In the genomic region with DNA sequence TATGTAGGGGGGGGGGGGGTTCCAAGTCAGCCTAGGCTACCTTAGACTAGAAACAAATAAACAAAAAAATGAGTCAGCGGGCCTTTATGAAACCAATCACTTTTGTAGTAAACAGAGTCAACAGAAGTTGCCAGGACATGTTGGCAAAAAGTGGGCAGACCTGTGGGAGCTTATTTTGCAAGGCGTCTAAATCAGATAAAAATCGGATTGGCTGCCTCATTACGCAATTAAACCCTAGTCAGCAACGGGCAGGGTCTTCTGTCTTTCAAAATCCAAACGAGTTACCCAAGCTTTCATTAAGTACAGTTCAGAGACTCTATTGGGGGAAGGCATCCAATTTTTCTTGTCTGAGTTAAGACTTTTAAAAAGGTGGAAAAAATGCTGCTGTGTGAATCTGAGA, we compare ENCODE assay signal across 11 mouse cellular contexts.
A peak's percentile ranks its signal among the peaks of the same experiment; 100 is the strongest.
DNase-seq lines count a peak whose midpoint lies in the region; ATAC-seq lines count a peak whose summit lies in the region.
"Had no signal": no experiment of that assay in that cellular context is flagged by ENCODE, and none has a peak within 500 bp of the region (broad histone marks: within the 10 kb centered on the region; RNA-seq: fewer than 3 reads in every experiment).

No protein-coding gene starts in this region.

- no peak for DNase-seq in heart, embryonic 10.5 days (ENCODE audit: low spot score)
- no peak for DNase-seq in midbrain, embryonic 14.5 days
- DNase-seq in cerebellum, postnatal 14 days: no peak
- DNase-seq: cerebellum, adult 11 months; heart, postnatal 36 days; right cerebral cortex, postnatal 4 days had no signal

- H3K9ac ChIP-seq in heart, embryonic 11.5 days (ENCODE audit: low read depth, low read length): no peak overlapping the region
- H3K9ac ChIP-seq in midbrain, embryonic 12.5 days (replicated peaks): no peak overlapping the region
- H3K9ac ChIP-seq in midbrain, embryonic 14.5 days (replicated peaks; ENCODE audit: low read length): no peak overlapping the region
- H3K9ac ChIP-seq in embryonic facial prominence, embryonic 15.5 days: no peak overlapping the region

- peak overlapping the region; percentile 52; the same call in 1 of the 2 replicates for H3K27ac ChIP-seq in heart, embryonic 10.5 days
- H3K27ac ChIP-seq in heart, embryonic 11.5 days (ENCODE audit: low read depth, low read length): no peak overlapping the region
- H3K27ac ChIP-seq in midbrain, embryonic 12.5 days (replicated peaks): 0 out of 2 replicates have a peak overlapping the region, but pooled peaks have one; percentile 10
- H3K27ac ChIP-seq in midbrain, embryonic 14.5 days (replicated peaks; ENCODE audit: low read depth, low read length): no peak overlapping the region
- peak overlapping the region; percentile 68 for H3K27ac ChIP-seq in embryonic facial prominence, embryonic 15.5 days (replicated peaks)

- H3K9me3 ChIP-seq in heart, embryonic 10.5 days: no peaks in the 10 kb centered on the region
- H3K9me3 ChIP-seq in heart, embryonic 11.5 days (replicated peaks; ENCODE audit: control insufficient read depth, low read length): no peaks in the 10 kb centered on the region
- no peaks in the 10 kb centered on the region for H3K9me3 ChIP-seq in midbrain, embryonic 12.5 days
- H3K9me3 ChIP-seq in midbrain, embryonic 14.5 days (ENCODE audit: control insufficient read depth, low read length): no peaks in the 10 kb centered on the region
- H3K9me3 ChIP-seq in embryonic facial prominence, embryonic 15.5 days (replicated peaks): no peaks in the 10 kb centered on the region

- WGBS in heart, embryonic 10.5 days: 81% methylated on average over 6 of the region's 6 CpGs
- 71% methylated on average over 6 of the region's 6 CpGs for WGBS in heart, embryonic 11.5 days (ENCODE audit: insufficient replicate concordance)
- 69% methylated on average over 6 of the region's 6 CpGs for WGBS in midbrain, embryonic 12.5 days
- WGBS in midbrain, embryonic 14.5 days: 66% methylated on average over 6 of the region's 6 CpGs
- 46% methylated on average over 6 of the region's 6 CpGs for WGBS in embryonic facial prominence, embryonic 15.5 days

- no peak for ATAC-seq in heart, embryonic 11.5 days (replicated peaks; ENCODE audit: insufficient number of reproducible peaks, low FRiP score, low TSS enrichment)
- no peak for ATAC-seq in midbrain, embryonic 12.5 days (ENCODE audit: low FRiP score, low read depth)
- no peak for ATAC-seq in midbrain, embryonic 14.5 days (ENCODE audit: low FRiP score, low TSS enrichment)
- ATAC-seq in embryonic facial prominence, embryonic 15.5 days (ENCODE audit: insufficient number of reproducible peaks, low FRiP score, low TSS enrichment, low read depth): no peak
- ATAC-seq in megakaryocyte progenitor cell, adult 5-6 weeks (replicated peaks; ENCODE audit: poor library complexity): peak; percentile 60
- ATAC-seq: inflammation-experienced regulatory T-cells, adult 6 months had no signal

- no peak overlapping the region for H3K4me3 ChIP-seq in heart, embryonic 10.5 days
- no peak overlapping the region for H3K4me3 ChIP-seq in heart, embryonic 11.5 days (ENCODE audit: low read depth, low read length)
- H3K4me3 ChIP-seq in midbrain, embryonic 12.5 days: no peak overlapping the region
- no peak overlapping the region for H3K4me3 ChIP-seq in midbrain, embryonic 14.5 days (replicated peaks; ENCODE audit: low read depth, low read length)
- no peak overlapping the region for H3K4me3 ChIP-seq in embryonic facial prominence, embryonic 15.5 days (replicated peaks)

- peaks cover 53% of the 10 kb centered on the region for H3K4me1 ChIP-seq in heart, embryonic 10.5 days
- peaks cover 15% of the 10 kb centered on the region for H3K4me1 ChIP-seq in heart, embryonic 11.5 days (ENCODE audit: control insufficient read depth, insufficient read depth, low read length)
- peaks cover 84% of the 10 kb centered on the region for H3K4me1 ChIP-seq in midbrain, embryonic 12.5 days
- H3K4me1 ChIP-seq in midbrain, embryonic 14.5 days (ENCODE audit: control insufficient read depth, insufficient read depth, low read length): peaks cover 66% of the 10 kb centered on the region
- peaks cover 88% of the 10 kb centered on the region for H3K4me1 ChIP-seq in embryonic facial prominence, embryonic 15.5 days

- no peaks in the 10 kb centered on the region for H3K27me3 ChIP-seq in heart, embryonic 10.5 days (ENCODE audit: insufficient read depth, poor library complexity, severe bottlenecking)
- H3K27me3 ChIP-seq in heart, embryonic 11.5 days (ENCODE audit: control insufficient read depth, insufficient read depth, low read length): no peaks in the 10 kb centered on the region
- H3K27me3 ChIP-seq in midbrain, embryonic 12.5 days: no peaks in the 10 kb centered on the region
- H3K27me3 ChIP-seq in midbrain, embryonic 14.5 days (ENCODE audit: control insufficient read depth, insufficient read depth, low read length): no peaks in the 10 kb centered on the region
- H3K27me3 ChIP-seq in embryonic facial prominence, embryonic 15.5 days: no peaks in the 10 kb centered on the region

- no peaks in the 10 kb centered on the region for H3K36me3 ChIP-seq in heart, embryonic 10.5 days
- 0 out of 2 replicates have a peak, but pooled peaks cover 2% of the 10 kb centered on the region for H3K36me3 ChIP-seq in heart, embryonic 11.5 days (ENCODE audit: control insufficient read depth, insufficient read depth, low read length)
- H3K36me3 ChIP-seq in midbrain, embryonic 12.5 days: no peaks in the 10 kb centered on the region
- H3K36me3 ChIP-seq in midbrain, embryonic 14.5 days (ENCODE audit: control insufficient read depth, insufficient read depth, low read length): no peaks in the 10 kb centered on the region
- H3K36me3 ChIP-seq in embryonic facial prominence, embryonic 15.5 days: no peaks in the 10 kb centered on the region

- H3K4me2 ChIP-seq in heart, embryonic 11.5 days: no peak overlapping the region
- H3K4me2 ChIP-seq in midbrain, embryonic 12.5 days (replicated peaks): no peak overlapping the region
- no peak overlapping the region for H3K4me2 ChIP-seq in midbrain, embryonic 14.5 days (ENCODE audit: low read length)
- H3K4me2 ChIP-seq in embryonic facial prominence, embryonic 15.5 days (replicated peaks): no peak overlapping the region

Comparison
In these comparisons a context has a peak if more than half of its experiments do, and no peak if none do; other contexts are left out.
1. H3K27ac ChIP-seq: peak in heart, embryonic 10.5 days (single experiment), midbrain, embryonic 12.5 days (single experiment) and embryonic facial prominence, embryonic 15.5 days (single experiment); none in heart, embryonic 11.5 days (single experiment) and midbrain, embryonic 14.5 days (single experiment).